Mouse (Mus musculus) stomach, postnatal 0 days (tissue): ENCODE results near the gene 4933407L21Rik. TPM values are rescaled to one million over a fixed set of nuclear protein-coding genes. Genes with fewer than 3 reads are reported as not detected.

Experiments
- ATAC-seq: fragments of 200-750 bp; cut with Nextera tagmentation; 2 replicates; pipeline ENCODE4 v1.8.0; 2017; ENCODE audit not compliant: low FRiP score, low TSS enrichment
- DNase-seq: peaks from one replicate; pipeline ENCODE4 v3.0.0-alpha.2; 2016; ENCODE audit warnings: low spot score
- H3K27ac ChIP-seq: fragments of 300-500 bp; sonication (generic); replicated peaks from 2 replicates; pipeline ENCODE4 v1.5.1; 2014; ENCODE audit warnings: mild to moderate bottlenecking, control low read depth
- H3K27me3 ChIP-seq: fragments of 300-500 bp; sonication (generic); 2 replicates; pipeline ENCODE4 v1.6.1; 2014; ENCODE audit warnings: low read length; ENCODE audit not compliant: control insufficient read depth, insufficient read depth
- H3K36me3 ChIP-seq: fragments of 300-500 bp; sonication (generic); 2 replicates; pipeline ENCODE4 v1.6.1; 2014; ENCODE audit warnings: low read length, mixed read lengths; ENCODE audit not compliant: control insufficient read depth, insufficient read depth
- H3K4me1 ChIP-seq: fragments of 300-500 bp; sonication (generic); replicated peaks from 2 replicates; pipeline ENCODE4 v1.6.1; 2014; ENCODE audit warnings: antibody characterized with exemption; ENCODE audit not compliant: control insufficient read depth, insufficient read depth
- H3K4me2 ChIP-seq: fragments of 300-500 bp; sonication (generic); replicated peaks from 2 replicates; pipeline ENCODE4 v1.6.1; 2014; ENCODE audit warnings: low read depth, mild to moderate bottlenecking, control low read depth, moderate library complexity
- H3K4me3 ChIP-seq: fragments of 300-500 bp; sonication (generic); 2 replicates; pipeline ENCODE4 v1.5.1; 2014; ENCODE audit warnings: low read depth, low read length, control low read depth
- H3K9ac ChIP-seq: fragments of 300-500 bp; sonication (generic); 2 replicates; pipeline ENCODE4 v1.6.1; 2014; ENCODE audit warnings: mild to moderate bottlenecking, low read length, control low read depth, mixed read lengths
- H3K9me3 ChIP-seq: fragments of 300-500 bp; sonication (generic); 2 replicates; pipeline ENCODE4 v1.6.1; 2016; ENCODE audit warnings: low read length; ENCODE audit not compliant: control insufficient read depth
- CTCF ChIP-seq: IDR thresholded peaks from 2 replicates; pipeline ENCODE4 v1.5.1; 2016; ENCODE audit warnings: antibody characterized with exemption, low read depth, mild to moderate bottlenecking, moderate library complexity
- EP300 ChIP-seq: optimal IDR thresholded peaks from 2 replicates; pipeline ENCODE3; 2016; ENCODE audit warnings: antibody characterized with exemption
- WGBS: fragments of 180-500 bp; shearing (Covaris S2); extraction: QIAGEN DNeasy Blood & Tissue Kit; methylation state at CpG from one replicate; pipeline ENCODE4 v1.1.7; 2014; 5-methylcytosine and 5-hydroxymethylcytosine counted together
- polyA plus RNA-seq: library from polyadenylated mRNA; unstranded; fragments of >200 nt; fragmentation: Nextera tagmentation; extraction: Ambion mirVana; gene quantifications from 2 replicates; pipeline ENCODE4 v1.2.1, GENCODE M21; 2015

4933407L21Rik gene
- polyA plus RNA-seq, 1 experiment from 2014 or later, result 0.18 TPM

DNA sequence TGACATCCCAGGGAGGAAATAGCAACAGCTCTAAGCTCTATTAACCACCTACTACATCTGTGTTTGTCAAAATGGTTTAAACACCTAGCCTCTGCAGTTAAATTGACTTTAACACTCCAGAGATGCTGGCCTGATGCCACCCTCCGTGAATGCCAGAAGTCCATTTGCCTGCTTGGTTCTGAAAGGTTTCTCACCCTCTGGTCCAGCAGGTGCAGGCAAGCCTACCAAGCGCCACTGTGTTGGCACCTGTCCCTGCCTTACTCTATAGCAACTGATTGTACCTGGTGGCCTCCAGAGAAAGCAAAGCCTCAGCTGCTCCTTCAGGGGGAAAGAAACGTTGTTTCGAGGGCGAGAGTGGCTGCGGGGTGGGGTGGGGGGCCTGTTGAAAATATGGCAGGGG is 8.0 kb downstream of the 4933407L21Rik start:
- WGBS, result 48% methylated on average over 6 of the region's 6 CpGs
- H3K9ac ChIP-seq, result no peak overlapping the region
- H3K36me3 ChIP-seq, result no peaks in the 10 kb centered on the region
- H3K9me3 ChIP-seq, result no peaks in the 10 kb centered on the region
- H3K4me3 ChIP-seq, result no peak overlapping the region
- H3K4me2 ChIP-seq, result no peak overlapping the region
- H3K27me3 ChIP-seq, result no peaks in the 10 kb centered on the region
- ATAC-seq, result no peak
- DNase-seq, result no peak
- TF ChIP-seq EP300 (no peak), CTCF (no peak)
- peaks cover 5% of the 10 kb centered on the region; the same call in 1 of the 2 replicates for H3K4me1 ChIP-seq
- no peak overlapping the region for H3K27ac ChIP-seq

GRCm38 (mm10) chr1:85937323-85937722 is 9.0 kb downstream of the 4933407L21Rik start:
- DNase-seq (no peak), ATAC-seq (no peak)
- Histone ChIP-seq H3K27me3 (no peaks in the 10 kb centered on the region), H3K4me2 (no peak overlapping the region), H3K36me3 (no peaks in the 10 kb centered on the region), H3K9me3 (no peaks in the 10 kb centered on the region), H3K4me3 (no peak overlapping the region), H3K9ac (no peak overlapping the region), H3K4me1 (peaks cover 5% of the 10 kb centered on the region; the same call in 1 of the 2 replicates), H3K27ac (no peak overlapping the region)
- TF ChIP-seq CTCF (no peak), EP300 (no peak)
- WGBS, result 48% methylated on average over 1 of the region's 1 CpGs

GRCm38 (mm10) chr1:85942318-85942717 is 14.0 kb downstream of the 4933407L21Rik start:
- H3K4me1 ChIP-seq, result no peaks in the 10 kb centered on the region
- no peak for DNase-seq

DNA sequence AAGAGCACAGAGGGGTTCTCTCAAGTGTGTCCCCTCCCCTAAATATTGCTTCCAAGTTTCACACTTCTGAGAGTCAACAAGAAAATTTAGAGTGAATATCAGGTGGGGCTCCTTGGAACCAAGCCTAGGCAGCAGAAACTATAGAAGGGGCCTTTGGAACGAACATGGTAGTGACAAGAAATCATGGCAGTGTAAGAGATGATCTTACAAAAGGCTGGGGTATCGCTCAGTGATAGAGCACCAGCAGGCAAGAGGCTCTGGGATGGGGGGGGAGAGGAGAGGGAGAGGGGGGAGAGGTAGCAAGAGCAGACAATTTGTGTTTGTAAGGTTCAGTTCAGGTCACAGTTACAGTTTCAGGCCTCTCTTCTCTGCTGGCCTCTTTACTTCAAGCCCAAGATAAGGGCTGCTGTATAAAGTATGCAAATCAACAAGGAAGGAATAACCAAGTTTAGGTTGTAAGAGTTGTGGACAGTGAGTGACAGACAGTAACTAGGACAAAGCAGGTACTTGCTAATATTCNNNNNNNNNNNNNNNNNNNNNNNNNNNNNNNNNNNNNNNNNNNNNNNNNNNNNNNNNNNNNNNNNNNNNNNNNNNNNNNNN is 20.9 kb downstream of the 4933407L21Rik start:
- TF ChIP-seq EP300 (no peak), CTCF (no peak)

More at GRCm38 (mm10) chr1:85942318-85942717, 14.0 kb downstream of the 4933407L21Rik start:
- no peaks in the 10 kb centered on the region for H3K36me3 ChIP-seq
- no peak overlapping the region for H3K27ac ChIP-seq
- no peak for TF ChIP-seq CTCF
- no peak for TF ChIP-seq EP300
- no peak overlapping the region for H3K4me3 ChIP-seq
- WGBS, result 76% methylated on average over 8 of the region's 8 CpGs
- H3K27me3 ChIP-seq, result no peaks in the 10 kb centered on the region
- H3K9ac ChIP-seq, result no peak overlapping the region
- no peak overlapping the region for H3K4me2 ChIP-seq
- ATAC-seq, result no peak
- no peaks in the 10 kb centered on the region for H3K9me3 ChIP-seq

DNA sequence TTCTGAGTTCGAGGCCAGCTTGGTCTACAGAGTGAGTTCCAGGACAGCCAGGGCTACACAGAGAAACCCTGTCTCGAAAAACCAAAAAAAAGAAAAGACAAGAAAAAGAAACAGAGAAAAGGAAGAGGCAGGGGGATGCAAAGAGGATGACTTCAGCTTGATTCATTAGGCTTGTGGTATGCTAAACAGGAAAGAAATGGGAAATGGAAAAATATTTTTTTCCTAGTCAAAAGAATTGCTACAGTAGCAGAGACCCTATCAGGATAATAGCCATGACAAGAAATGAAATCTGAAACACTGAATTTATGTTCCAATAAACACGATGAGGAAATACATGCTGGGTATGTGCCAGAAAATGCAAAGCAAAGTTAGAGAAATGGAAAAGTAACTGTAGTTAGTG is 26.9 kb downstream of the 4933407L21Rik start:
- no peak for ATAC-seq
- no peak for DNase-seq

More for the DNA sequence above, 20.9 kb downstream of the 4933407L21Rik start:
- ATAC-seq, result no peak
- 81% methylated on average over 2 of the region's 2 CpGs for WGBS
- H3K27me3 ChIP-seq, result no peaks in the 10 kb centered on the region
- H3K9ac ChIP-seq, result no peak overlapping the region
- no peaks in the 10 kb centered on the region for H3K4me1 ChIP-seq
- H3K27ac ChIP-seq, result no peak overlapping the region
- no peak for DNase-seq
- no peak overlapping the region for H3K4me3 ChIP-seq
- no peak overlapping the region for H3K4me2 ChIP-seq
- H3K36me3 ChIP-seq, result no peaks in the 10 kb centered on the region
- no peaks in the 10 kb centered on the region for H3K9me3 ChIP-seq

DNA sequence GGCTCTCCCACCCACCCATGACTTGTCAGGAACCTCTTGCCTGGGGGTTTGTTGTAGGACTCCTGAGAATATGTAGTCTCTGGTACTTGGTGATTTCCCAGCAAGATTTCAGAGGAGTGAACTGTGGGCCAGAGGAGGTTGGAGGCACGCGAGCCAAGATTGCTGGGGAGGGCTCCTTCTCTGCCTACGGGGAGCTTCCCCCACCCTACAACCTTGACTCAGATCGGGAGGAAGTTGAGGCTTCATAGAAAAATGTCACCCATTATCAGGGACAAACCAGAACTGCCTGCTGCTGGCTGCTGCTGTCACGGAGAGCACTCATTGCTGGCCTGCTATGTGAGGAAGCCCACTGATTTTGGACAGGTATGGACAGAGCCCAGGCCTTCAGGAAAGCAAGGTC is 29.0 kb downstream of the 4933407L21Rik start:
- whole genome bisulfite sequencing, result 53% methylated on average over 5 of the region's 5 CpGs
- no peak overlapping the region for H3K4me2 ChIP-seq
- TF ChIP-seq EP300, result no peak
- TF ChIP-seq CTCF, result no peak
- no peak overlapping the region for H3K4me3 ChIP-seq
- no peaks in the 10 kb centered on the region for H3K36me3 ChIP-seq
- no peaks in the 10 kb centered on the region; the same call in 1 of the 2 replicates for H3K4me1 ChIP-seq
- H3K27ac ChIP-seq, result no peak overlapping the region
- ATAC-seq (no peak), DNase-seq (no peak)
- H3K9me3 ChIP-seq, result no peaks in the 10 kb centered on the region
- H3K9ac ChIP-seq, result no peak overlapping the region
- H3K27me3 ChIP-seq, result no peaks in the 10 kb centered on the region

More for the DNA sequence above, 26.9 kb downstream of the 4933407L21Rik start:
- H3K4me3 ChIP-seq, result no peak overlapping the region
- H3K9ac ChIP-seq, result no peak overlapping the region
- H3K36me3 ChIP-seq, result no peaks in the 10 kb centered on the region
- H3K4me1 ChIP-seq, result no peaks in the 10 kb centered on the region; the same call in 1 of the 2 replicates
- no peak overlapping the region for H3K27ac ChIP-seq
- H3K4me2 ChIP-seq, result no peak overlapping the region
- no peaks in the 10 kb centered on the region for H3K9me3 ChIP-seq
- WGBS, result 70% methylated on average over 3 of the region's 3 CpGs
- H3K27me3 ChIP-seq, result no peaks in the 10 kb centered on the region
- no peak for TF ChIP-seq CTCF
- no peak for TF ChIP-seq EP300
